Mouse (Mus musculus): Measurements from ENCODE around the gene Dlgap4.

DNA sequence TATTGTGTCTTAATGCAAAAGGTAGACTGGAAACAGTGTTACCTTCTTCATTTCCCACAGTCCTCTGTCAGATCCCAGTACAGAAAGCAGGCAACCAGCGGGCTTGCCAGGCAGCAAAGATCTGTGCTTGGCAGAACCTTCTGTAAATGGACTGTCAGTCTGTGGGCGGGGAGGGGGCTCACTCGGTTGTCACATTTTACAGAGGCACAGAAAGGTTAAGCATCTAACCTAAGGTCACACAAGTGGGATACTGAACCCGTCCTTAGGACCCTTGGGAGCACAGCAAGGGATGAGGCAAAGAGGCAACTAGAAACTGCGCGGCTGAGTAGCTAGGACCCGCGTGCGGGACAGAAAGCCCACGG lies 106.8 kb downstream of the Dlgap4 start:
- TF ChIP-seq CTCF (IDR thresholded peaks at IDR 0.05; ENCODE audit: low read depth, low read length) (no peak), POLR2AphosphoS5 (IDR thresholded peaks at IDR 0.05; ENCODE audit: insufficient replicate concordance, low read depth, low read length) (no peak), TAL1 (conservative IDR thresholded peaks at IDR 0.05; ENCODE audit: low read depth, low read length) (no peak), GATA1 (IDR thresholded peaks at IDR 0.05; ENCODE audit: borderline replicate concordance, low read length) (no peak)

Data from G1E (cell line).